15 mouse cellular contexts compared by ENCODE assay signal in genomic region chr3:102787369-102787768, GRCm38 (mm10). TPM values are rescaled to one million over a fixed set of nuclear protein-coding genes. Genes with fewer than 3 reads are reported as not detected.
DNase-seq lines count a peak whose midpoint lies in the region; ATAC-seq and TF ChIP-seq lines count a peak whose summit lies in the region.
"Had no signal": no experiment of that assay in that cellular context is flagged by ENCODE, and none has a peak within 500 bp of the region (broad histone marks: within the 10 kb centered on the region; RNA-seq: fewer than 3 reads in every experiment).

No protein-coding gene starts in this region.

- no peaks in the 10 kb centered on the region for H3K9me3 ChIP-seq in liver, embryonic 14.5 days (ENCODE audit: control insufficient read depth, low read length)
- no peaks in the 10 kb centered on the region for H3K9me3 ChIP-seq in liver, embryonic 12.5 days (replicated peaks)
- no peaks in the 10 kb centered on the region for H3K9me3 ChIP-seq in CH12.LX (replicated peaks; ENCODE audit: low read length)
- H3K9me3 ChIP-seq: G1E; heart, embryonic 10.5 days; hindbrain, embryonic 10.5 days; kidney, embryonic 15.5 days; limb, embryonic 12.5 days had no signal

- H3K36me3 ChIP-seq in liver, embryonic 14.5 days (replicated peaks; ENCODE audit: control insufficient read depth, insufficient read depth, low read depth) = no peaks in the 10 kb centered on the region
- H3K36me3 ChIP-seq in liver, embryonic 12.5 days = no peaks in the 10 kb centered on the region
- no peaks in the 10 kb centered on the region for H3K36me3 ChIP-seq in CH12.LX (replicated peaks in 1 of 2; ENCODE audit: control insufficient read depth in 1 of 2, insufficient read depth in 1 of 2, low read length in 1 of 2)
- H3K36me3 ChIP-seq: G1E; heart, embryonic 10.5 days; hindbrain, embryonic 10.5 days; kidney, embryonic 15.5 days; limb, embryonic 12.5 days had no signal

- no peak for ATAC-seq in liver, embryonic 14.5 days (ENCODE audit: insufficient read depth)
- no peak for ATAC-seq in liver, embryonic 12.5 days

- no peak overlapping the region for H3K4me3 ChIP-seq in liver, embryonic 14.5 days (ENCODE audit: insufficient read depth in 1 of 2, low read depth in 2 of 2, low read length in 2 of 2)
- no peak overlapping the region for H3K4me3 ChIP-seq in liver, embryonic 12.5 days
- H3K4me3 ChIP-seq in CH12.LX (replicated peaks in 1 of 3; ENCODE audit: low read depth in 2 of 3, low read length in 2 of 3, poor library complexity in 1 of 3) = no peak overlapping the region
- H3K4me3 ChIP-seq in gastrocnemius, adult 2 months = no peak overlapping the region
- H3K4me3 ChIP-seq: heart, embryonic 10.5 days; hindbrain, embryonic 10.5 days; kidney, embryonic 15.5 days; limb, embryonic 12.5 days had no signal

- WGBS in liver, embryonic 14.5 days (ENCODE audit: insufficient replicate concordance) = 3% methylated on average over 4 of the region's 4 CpGs
- WGBS in liver, embryonic 12.5 days (ENCODE audit: insufficient replicate concordance) = 20% methylated on average over 4 of the region's 4 CpGs

- no peak for TF ChIP-seq EP300 in liver, embryonic 14.5 days (IDR thresholded peaks at IDR 0.05; ENCODE audit: low read depth)
- no peak for TF ChIP-seq EP300 in CH12.LX (IDR thresholded peaks at IDR 0.05; ENCODE audit: low read length)

- H3K27me3 ChIP-seq in liver, embryonic 14.5 days (ENCODE audit: control insufficient read depth, insufficient read depth, low read length) = no peaks in the 10 kb centered on the region
- H3K27me3 ChIP-seq in liver, embryonic 12.5 days (replicated peaks) = no peaks in the 10 kb centered on the region
- H3K27me3 ChIP-seq in CH12.LX (replicated peaks) = no peaks in the 10 kb centered on the region
- H3K27me3 ChIP-seq: kidney, embryonic 15.5 days; limb, embryonic 12.5 days had no signal

- peak; percentile 8; the same call in 1 of the 2 replicates for TF ChIP-seq CTCF in liver, embryonic 14.5 days (IDR thresholded peaks at IDR 0.05; ENCODE audit: low read depth)
- peak in 1 of 2 experiments; percentile 59; a peak in 2 of 4 replicates for TF ChIP-seq CTCF in CH12.LX (conservative IDR thresholded peaks at IDR 0.05 in 1 of 2, IDR thresholded peaks at IDR 0.05 in 1 of 2; ENCODE audit: low read depth in 2 of 2, low read length in 2 of 2)
- TF ChIP-seq CTCF in gastrocnemius, adult 2 months (IDR thresholded peaks at IDR 0.05) = no peak

- no peaks in the 10 kb centered on the region for H3K79me2 ChIP-seq in CH12.LX (replicated peaks; ENCODE audit: control insufficient read depth, extremely low read depth, insufficient read depth, poor library complexity, severe bottlenecking)

- no peak for TF ChIP-seq POLR2A in CH12.LX (IDR thresholded peaks at IDR 0.05; ENCODE audit: low read depth, low read length)

- dilution Hi-C loops in CH12.LX (cut with MboI; ENCODE audit: extremely low pct_ligation_motif_present, extremely low pct_unique_long_range_greater_than_20kb, low sequenced_read_pairs) = no loop called here

- no peak overlapping the region for H3K4me2 ChIP-seq in liver, embryonic 14.5 days (ENCODE audit: low read depth)
- H3K4me2 ChIP-seq in liver, embryonic 12.5 days = no peak overlapping the region
- H3K4me2 ChIP-seq in CH12.LX (ENCODE audit: insufficient read depth, low read depth, poor library complexity, severe bottlenecking) = peak overlapping the region; percentile 21; the same call in 1 of the 2 replicates
- H3K4me2 ChIP-seq: kidney, embryonic 15.5 days; limb, embryonic 12.5 days had no signal

- H3K4me1 ChIP-seq in liver, embryonic 14.5 days (replicated peaks; ENCODE audit: control insufficient read depth in 2 of 2, insufficient read depth in 2 of 2, low read length in 1 of 2) = no peaks in the 10 kb centered on the region
- H3K4me1 ChIP-seq in liver, embryonic 12.5 days = no peaks in the 10 kb centered on the region
- peaks cover 3 to 9% of the 10 kb centered on the region in 2 experiments; a peak in 3 of 4 replicates for H3K4me1 ChIP-seq in CH12.LX (ENCODE audit: control insufficient read depth in 1 of 2, insufficient read depth in 2 of 2)
- H3K4me1 ChIP-seq: heart, embryonic 10.5 days; hindbrain, embryonic 10.5 days; kidney, embryonic 15.5 days; limb, embryonic 12.5 days had no signal

- in situ Hi-C loops in CH12.LX (cut with MboI; ENCODE audit: low pct_ligation_motif_present, low pct_unique_long_range_greater_than_20kb, low sequenced_read_pairs) = no loop called here

- no peak overlapping the region for H3K9ac ChIP-seq in liver, embryonic 14.5 days (replicated peaks)
- H3K9ac ChIP-seq in liver, embryonic 12.5 days = no peak overlapping the region
- no peak overlapping the region for H3K9ac ChIP-seq in CH12.LX (ENCODE audit: insufficient read depth, low read depth)
- H3K9ac ChIP-seq: kidney, embryonic 15.5 days; limb, embryonic 12.5 days had no signal

- peak; percentile 35 for TF ChIP-seq RAD21 in CH12.LX (IDR thresholded peaks at IDR 0.05; ENCODE audit: low read depth, low read length)

- H3K27ac ChIP-seq in liver, embryonic 14.5 days = no peak overlapping the region
- H3K27ac ChIP-seq in liver, embryonic 12.5 days = no peak overlapping the region
- H3K27ac ChIP-seq in CH12.LX (ENCODE audit: insufficient read depth, low read depth) = no peak overlapping the region
- H3K27ac ChIP-seq in gastrocnemius, adult 2 months = no peak overlapping the region
- H3K27ac ChIP-seq: heart, embryonic 10.5 days; hindbrain, embryonic 10.5 days; kidney, embryonic 15.5 days; limb, embryonic 12.5 days had no signal

- DNase-seq in liver, embryonic 14.5 days (ENCODE audit: low read depth in 3 of 3, low spot score in 3 of 3) = no peak
- DNase-seq in 416B (ENCODE audit: low read depth) (peak; percentile 29), CH12.LX (ENCODE audit: extremely low read depth) (peak; percentile 49)
- peak; percentile 8 for DNase-seq in induced T-regulatory cell, adult 2 months (ENCODE audit: low read depth)
- no peak for DNase-seq in urinary bladder, postnatal 14 days (ENCODE audit: low spot score)
- DNase-seq in gastrocnemius, adult 2 months = no peak
- DNase-seq: adrenal gland, postnatal 10 days; spleen, adult 18-20 months had no signal

- intact Hi-C loops in gastrocnemius, adult 2 months (cut with DNase I) = no loop called here

TF ChIP-seq in CH12.LX, 34 proteins besides CTCF, POLR2A, EP300 and RAD21:
- TF ChIP-seq UBTF (IDR thresholded peaks at IDR 0.05; ENCODE audit: low read depth, low read length) (0 out of 2 replicates have a peak, but pooled peaks have one; percentile 41), TBP (conservative IDR thresholded peaks at IDR 0.05; ENCODE audit: low read depth, low read length) (no peak), MAZ (IDR thresholded peaks at IDR 0.05; ENCODE audit: low read depth, low read length) (no peak), SMC3 (IDR thresholded peaks at IDR 0.05; ENCODE audit: low read depth, low read length) (peak; percentile 52)

RNA-seq across cellular contexts. Expression of gene Tshb, which starts 4.9 kb away (rescaled TPM):
- not detected in 2 replicates for polyA plus RNA-seq in liver, embryonic 14.5 days (2012; rRNA removed)
- polyA plus RNA-seq in liver, embryonic 14.5 days (2014; fragmentation: Nextera tagmentation; extraction: Ambion mirVana) = not detected in 2 replicates
- not detected in 2 replicates for polyA plus RNA-seq in liver, embryonic 12.5 days (2016; fragmentation: Nextera tagmentation; extraction: Ambion mirVana)
- not detected in 2 replicates for total RNA-seq in CH12.LX (2012; rRNA removed)
- total RNA-seq in CH12.LX (2014; rRNA removed) = not detected in 2 replicates
- polyA plus RNA-seq in CH12.LX (2012; ENCODE audit: insufficient read length, low read depth) = 0.19 TPM in 1 of 2 replicates, not detected in the other
- not detected for total RNA-seq in gastrocnemius, adult 2 months (2021)
- total RNA-seq: adrenal gland, postnatal 10 days; layer of hippocampus, postnatal 10 days had no signal
- polyA plus RNA-seq: G1E; hindbrain, embryonic 10.5 days had no signal

RNA-seq across cellular contexts. Expression of gene Tspan2, which starts 53.0 kb away (rescaled TPM):
- polyA plus RNA-seq in liver, embryonic 14.5 days (2012; rRNA removed) = 0.67 and 1.2 TPM in 2 replicates
- polyA plus RNA-seq in liver, embryonic 14.5 days (2014; fragmentation: Nextera tagmentation; extraction: Ambion mirVana) = 1.7 and 2.2 TPM in 2 replicates
- polyA plus RNA-seq in liver, embryonic 12.5 days (2016; fragmentation: Nextera tagmentation; extraction: Ambion mirVana) = 2.8 and 3.4 TPM in 2 replicates
- 1.4 and 1.5 TPM in 2 replicates for total RNA-seq in CH12.LX (2012; rRNA removed)
- 2.8 and 3.0 TPM in 2 replicates for total RNA-seq in CH12.LX (2014; rRNA removed)
- 4.5 and 6.0 TPM in 2 replicates for polyA plus RNA-seq in CH12.LX (2012; ENCODE audit: insufficient read length, low read depth)
- 1 to 10 TPM; 4.3 to 5.2 TPM for total RNA-seq in gastrocnemius, adult 2 months (2021)
- polyA plus RNA-seq: G1E had no signal

Comparison
In these comparisons a context has a peak if more than half of its experiments do, and no peak if none do; other contexts are left out.
1. DNase-seq: peak in 416B (single experiment), CH12.LX (single experiment) and induced T-regulatory cell, adult 2 months (single experiment); none in liver, embryonic 14.5 days (0 of 3), urinary bladder, postnatal 14 days (single experiment) and gastrocnemius, adult 2 months (single experiment).